Mouse (Mus musculus) CH12.LX (cell line): ENCODE results near the gene Ctnna2. TPM values are rescaled to one million over a fixed set of nuclear protein-coding genes. Genes with fewer than 3 reads are reported as not detected.

Source experiments
- DNase-seq: peaks from one replicate; pipeline ENCODE4 v3.0.0-alpha.2; 2013; ENCODE audit errors: extremely low read depth
- H3K27ac ChIP-seq: 2 replicates; pipeline ENCODE4 v1.5.1; 2012; ENCODE audit warnings: low read depth, mild to moderate bottlenecking, control low read depth, moderate library complexity; ENCODE audit not compliant: insufficient read depth
- H3K27me3 ChIP-seq: replicated peaks from 2 replicates; pipeline ENCODE3; 2012; ENCODE audit warnings: inconsistent platforms
- H3K36me3 ChIP-seq, 2 experiments: replicated peaks in 1 of 2; 2 replicates each; pipeline versions ENCODE3 to v1.6.1; 2012; ENCODE audit warnings: inconsistent platforms in 1 of 2, low read length in 1 of 2, mild to moderate bottlenecking in 1 of 2, mixed read lengths in 1 of 2, moderate library complexity in 1 of 2; ENCODE audit not compliant: control insufficient read depth in 1 of 2, insufficient read depth in 1 of 2
- H3K4me1 ChIP-seq, 2 experiments: 2 replicates each; pipeline ENCODE4 v1.6.1; 2012; ENCODE audit warnings: inconsistent platforms in 1 of 2, moderate library complexity in 1 of 2; ENCODE audit not compliant: insufficient read depth in 2 of 2, control insufficient read depth in 1 of 2
- H3K4me2 ChIP-seq: 2 replicates; pipeline ENCODE4 v1.6.1; 2012; ENCODE audit warnings: low read depth, mild to moderate bottlenecking, control low read depth; ENCODE audit not compliant: poor library complexity, insufficient read depth, severe bottlenecking
- H3K4me3 ChIP-seq, 3 experiments: fragments of 150-350 bp in 1 of 3; sonication (generic) in 1 of 3; replicated peaks in 1 of 3; 2 replicates each; pipeline versions ENCODE3 to v1.5.1; 2011 to 2012; ENCODE audit warnings: low read depth in 2 of 3, low read length in 2 of 3, mild to moderate bottlenecking in 2 of 3, moderate library complexity in 2 of 3, control low read depth in 1 of 3, improper control_type of control experiment in 1 of 3, inconsistent platforms in 1 of 3, mixed read lengths in 1 of 3; ENCODE audit not compliant: poor library complexity in 1 of 3
- H3K79me2 ChIP-seq: replicated peaks from 2 replicates; pipeline ENCODE4 v1.6.1; 2012; ENCODE audit warnings: mild to moderate bottlenecking, moderate library complexity; ENCODE audit not compliant: control insufficient read depth, poor library complexity, insufficient read depth, severe bottlenecking; ENCODE audit errors: extremely low read depth
- H3K9ac ChIP-seq: 2 replicates; pipeline ENCODE4 v1.6.1; 2012; ENCODE audit warnings: low read depth, mild to moderate bottlenecking, control low read depth, moderate library complexity; ENCODE audit not compliant: insufficient read depth
- H3K9me3 ChIP-seq: replicated peaks from 2 replicates; pipeline ENCODE3; 2012; ENCODE audit warnings: low read length, inconsistent platforms, mixed read lengths
- CHD1 ChIP-seq: IDR thresholded peaks from 2 replicates; pipeline ENCODE4 v1.6.1; 2012; ENCODE audit warnings: low read depth, low read length, improper control_type of control experiment, inconsistent platforms
- E2F4 ChIP-seq: IDR thresholded peaks from 2 replicates; pipeline ENCODE4 v1.6.1; 2011; ENCODE audit warnings: low read depth, low read length, improper control_type of control experiment; ENCODE audit not compliant: insufficient replicate concordance
- EP300 ChIP-seq: IDR thresholded peaks from 2 replicates; pipeline ENCODE4 v1.6.1; 2011; ENCODE audit warnings: low read length, improper control_type of control experiment
- ETS1 ChIP-seq: conservative IDR thresholded peaks from 2 replicates; pipeline ENCODE4 v1.6.1; 2012; ENCODE audit warnings: low read depth, mild to moderate bottlenecking, inconsistent platforms, low read length, improper control_type of control experiment, moderate library complexity
- IRF4 ChIP-seq: IDR thresholded peaks from 2 replicates; pipeline ENCODE4 v1.6.1; 2014; ENCODE audit warnings: low read depth, mild to moderate bottlenecking, inconsistent platforms, low read length, improper control_type of control experiment
- JUN ChIP-seq: IDR thresholded peaks from 2 replicates; pipeline ENCODE4 v1.6.1; 2011; ENCODE audit warnings: low read depth, mild to moderate bottlenecking, low read length, improper control_type of control experiment, moderate library complexity; ENCODE audit not compliant: insufficient read depth
- JUND ChIP-seq: conservative IDR thresholded peaks from 2 replicates; pipeline ENCODE4 v1.6.1; 2011; ENCODE audit warnings: low read depth, low read length, improper control_type of control experiment
- KAT2A ChIP-seq: IDR thresholded peaks from 2 replicates; pipeline ENCODE4 v1.6.1; 2012; ENCODE audit warnings: low read length, improper control_type of control experiment, inconsistent platforms; ENCODE audit not compliant: insufficient replicate concordance
- MAFK ChIP-seq: IDR thresholded peaks from 2 replicates; pipeline ENCODE4 v1.6.1; 2011; ENCODE audit warnings: low read length, improper control_type of control experiment; ENCODE audit not compliant: insufficient replicate concordance
- MAX ChIP-seq: IDR thresholded peaks from 2 replicates; pipeline ENCODE4 v1.6.1; 2011; ENCODE audit warnings: low read length, improper control_type of control experiment
- MXI1 ChIP-seq: IDR thresholded peaks from 2 replicates; pipeline ENCODE4 v1.6.1; 2011; ENCODE audit warnings: mild to moderate bottlenecking, low read depth, low read length, improper control_type of control experiment
- NRF1 ChIP-seq: IDR thresholded peaks from 2 replicates; pipeline ENCODE4 v1.6.1; 2014; ENCODE audit warnings: low read depth, mild to moderate bottlenecking, inconsistent platforms, low read length, improper control_type of control experiment, moderate library complexity
- PAX5 ChIP-seq: IDR thresholded peaks from 2 replicates; pipeline ENCODE4 v1.6.1; 2012; ENCODE audit warnings: low read length, inconsistent platforms, mixed read lengths
- POLR2AphosphoS2 ChIP-seq: IDR thresholded peaks from 2 replicates; pipeline ENCODE4 v1.6.1; 2011; ENCODE audit warnings: low read depth, low read length, improper control_type of control experiment
- RCOR1 ChIP-seq: conservative IDR thresholded peaks from 2 replicates; pipeline ENCODE4 v1.6.1; 2012; ENCODE audit warnings: low read depth, mild to moderate bottlenecking, inconsistent platforms, low read length, improper control_type of control experiment
- USF2 ChIP-seq: conservative IDR thresholded peaks from 2 replicates; pipeline ENCODE4 v1.6.1; 2011; ENCODE audit warnings: low read depth, low read length, improper control_type of control experiment
- dilution Hi-C: fragments of 300-500 bp; cut with MboI; formaldehyde crosslinking; loops from 2 replicates; pipeline ENCODE4 v1.14.3; 2020; ENCODE audit warnings: low sequenced_read_pairs; ENCODE audit not compliant: extremely low pct_unique_long_range_greater_than_20kb, extremely low pct_ligation_motif_present
- in situ Hi-C: fragments of 300-500 bp; cut with MboI; formaldehyde crosslinking; loops from 3 replicates; pipeline ENCODE4 v1.14.3; 2019; ENCODE audit warnings: low sequenced_read_pairs, low pct_ligation_motif_present, low pct_unique_long_range_greater_than_20kb, mixed read lengths
- polyA plus RNA-seq: library from polyadenylated mRNA; unstranded; fragments of >175 nt; gene quantifications from 2 replicates; pipeline ENCODE4 v1.2.1, GENCODE M21; 2012; ENCODE audit warnings: low read depth; ENCODE audit not compliant: insufficient read length
- total RNA-seq, 2 experiments: library from RNA; depleted of rRNA; stranded (reverse); fragments of 300-350 nt in 1 of 2; fragments of >200 nt in 1 of 2; gene quantifications; 2 replicates each; pipeline ENCODE4 v1.2.3; 2012 to 2014

Ctnna2 gene
- total and polyA plus RNA-seq, 3 experiments, result not detected

GRCm38 (mm10) chr6:77443906-77444305 lies 535.6 kb downstream of the Ctnna2 start:
- Histone ChIP-seq H3K4me2 (no peak overlapping the region), H3K9me3 (peaks cover 54% of the 10 kb centered on the region), H3K27me3 (no peaks in the 10 kb centered on the region), H3K4me1 (no peaks in the 10 kb centered on the region), H3K36me3 (no peaks in the 10 kb centered on the region)
- dilution Hi-C loops, result no loop called here
- TF ChIP-seq E2F4 (no peak), POLR2AphosphoS2 (no peak), EP300 (no peak), USF2 (no peak), ETS1 (no peak), KAT2A (no peak), PAX5 (no peak), CHD1 (no peak), IRF4 (no peak)
- TF ChIP-seq, all 38 proteins: peak for 0
- H3K79me2 ChIP-seq, result no peaks in the 10 kb centered on the region
- DNase-seq, result no peak
- no peak overlapping the region for H3K9ac ChIP-seq
- no peak overlapping the region for H3K27ac ChIP-seq
- no peak overlapping the region for H3K4me3 ChIP-seq
- in situ Hi-C loops, result no loop called here

GRCm38 (mm10) chr6:77441051-77441450 lies 538.4 kb downstream of the Ctnna2 start:
- H3K79me2 ChIP-seq, result no peaks in the 10 kb centered on the region
- no peaks in the 10 kb centered on the region for H3K4me1 ChIP-seq
- H3K36me3 ChIP-seq, result no peaks in the 10 kb centered on the region
- peaks cover 45% of the 10 kb centered on the region for H3K9me3 ChIP-seq
- TF ChIP-seq EP300, result no peak
- no peak for TF ChIP-seq RCOR1
- TF ChIP-seq JUN, result no peak
- TF ChIP-seq IRF4, result no peak
- TF ChIP-seq MXI1, result no peak
- no peak for TF ChIP-seq JUND
- no peak for TF ChIP-seq NRF1
- TF ChIP-seq MAX, result no peak
- TF ChIP-seq KAT2A, result no peak
- no peak for TF ChIP-seq MAFK
- no peak for TF ChIP-seq E2F4
- DNase-seq, result no peak
- dilution Hi-C loops (no loop called here), in situ Hi-C loops (no loop called here)
- H3K9ac ChIP-seq, result no peak overlapping the region
- H3K4me2 ChIP-seq, result no peak overlapping the region
- H3K27ac ChIP-seq, result no peak overlapping the region
- H3K4me3 ChIP-seq, result no peak overlapping the region
- H3K27me3 ChIP-seq, result no peaks in the 10 kb centered on the region
